Mouse (Mus musculus) left cerebral cortex, postnatal 4 days (tissue): ENCODE measurements around the gene H2afb3. TPM values are rescaled to one million over a fixed set of nuclear protein-coding genes. Genes with fewer than 3 reads are reported as not detected.
"Not testable (repeated sequence)": the region's sequence is repeated elsewhere in the genome, so short reads cannot be mapped to it uniquely, and the experiment has no call there.

ENCODE experiments used
- DNase-seq: peaks from one replicate; pipeline ENCODE4 v3.0.0-alpha.2; 2022
- intact Hi-C: fragments of 180-260 bp; cut with DNase I; formaldehyde crosslinking; loops from one replicate; pipeline ENCODE4 v1.15.1; 2025
- total RNA-seq, 2 experiments: library from RNA; stranded (reverse); gene quantifications; 2 replicates each; pipeline ENCODE4 v1.2.3; 2021

Gene H2afb3
- not detected for total RNA-seq

DNA sequence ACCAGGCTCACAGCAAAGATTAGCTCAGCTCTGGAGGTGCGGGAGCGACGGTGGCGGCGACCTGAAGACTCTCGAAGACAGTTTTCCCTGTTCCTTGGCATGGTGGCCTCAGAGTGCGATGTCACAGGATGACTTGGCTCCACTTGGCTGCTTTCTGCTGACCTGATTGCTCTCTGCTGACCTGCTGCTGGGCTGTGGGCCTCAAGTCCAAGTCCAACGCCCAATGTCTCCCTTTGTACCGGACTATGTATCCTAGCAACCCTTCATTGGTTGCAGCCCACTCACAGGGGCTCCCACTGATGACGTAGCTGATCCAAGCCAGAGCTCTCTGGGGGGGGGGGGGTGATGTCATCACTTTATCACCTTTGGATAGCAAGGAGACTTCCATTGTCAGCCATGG, at the start of gene H2afb3:
Gene H2afb3, minus strand, starts transcription at position 101 of the 400 bp plus-strand sequence.
- DNase-seq, intact Hi-C loops: not testable (repeated sequence)

DNA sequence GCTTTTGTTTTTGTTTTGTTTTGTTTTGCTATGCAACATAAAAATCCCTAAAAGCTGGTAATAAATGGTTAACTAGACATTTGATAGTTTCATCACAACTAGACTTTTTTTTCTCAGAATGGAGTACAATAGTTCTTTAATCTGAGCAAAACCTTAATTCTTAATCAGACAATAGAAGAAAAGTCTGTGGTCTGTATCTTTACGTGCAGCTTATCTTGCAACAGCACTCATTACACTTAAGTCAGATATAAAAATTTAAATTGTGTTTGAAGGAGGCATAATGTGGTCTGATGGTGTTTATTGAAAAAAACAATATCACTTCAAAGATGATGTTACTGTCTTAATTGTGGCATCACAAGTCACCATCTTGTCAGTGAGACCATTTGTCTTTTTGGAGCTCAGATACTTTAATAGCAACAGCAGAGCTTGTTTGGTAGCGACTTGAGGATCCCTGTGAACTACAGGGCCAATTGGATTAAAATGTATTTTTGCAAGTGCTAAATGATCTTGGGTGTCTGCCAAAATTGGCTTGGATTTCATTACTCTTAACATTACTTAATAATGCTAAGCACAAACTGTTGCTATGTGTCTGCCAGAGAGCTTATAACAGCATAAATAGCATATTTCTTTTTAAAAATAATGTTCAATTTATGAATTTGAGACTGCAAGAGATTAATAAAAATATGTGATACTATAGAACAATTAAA, 11.3 kb downstream of the H2afb3 start:
- intact Hi-C loops: no loop called here

DNA sequence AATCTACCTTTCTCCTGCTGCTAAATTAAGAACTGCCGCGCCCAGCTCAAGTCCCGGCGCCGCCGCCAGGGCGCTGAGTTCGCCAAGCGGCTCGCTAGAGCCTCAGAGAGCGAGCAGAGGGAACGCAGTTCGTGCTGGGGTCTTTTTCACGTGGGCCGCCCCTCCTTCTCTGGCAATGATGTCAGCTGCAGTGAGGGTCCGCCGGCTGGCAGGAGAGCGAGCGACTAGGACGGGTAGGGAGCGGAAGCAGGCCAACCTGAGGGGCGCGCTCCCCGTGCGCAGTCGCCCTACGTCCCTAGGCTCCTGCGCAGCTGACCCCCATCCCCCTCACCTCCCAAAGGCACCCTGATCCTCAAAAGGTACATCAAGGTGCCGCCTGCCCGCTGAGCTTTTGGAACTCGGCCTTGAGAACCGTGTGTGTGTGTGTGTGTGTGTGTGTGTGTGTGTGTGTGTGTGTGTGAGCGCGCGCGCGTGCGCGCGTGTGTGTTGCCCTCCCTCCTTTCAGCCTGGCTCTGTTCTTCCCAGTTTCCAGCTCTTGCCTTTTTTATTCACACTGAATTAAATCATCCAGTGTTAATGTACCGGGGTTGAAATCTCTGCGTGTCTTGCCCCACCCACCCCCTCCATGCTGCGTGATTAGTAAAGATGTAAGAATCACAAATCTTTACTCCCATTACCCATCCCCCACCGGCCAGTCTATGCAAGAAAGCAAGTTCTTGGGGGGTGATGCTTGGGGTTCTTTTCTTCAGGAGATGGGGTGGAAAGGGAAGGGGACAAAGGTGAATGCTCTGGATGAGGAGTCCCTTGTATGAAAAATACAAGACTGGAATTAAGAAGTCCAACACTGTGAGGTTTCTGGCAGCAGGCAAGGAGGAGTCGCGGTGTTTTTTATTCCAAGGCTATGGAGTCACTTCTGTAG, 19.8 kb downstream of the H2afb3 start:
- intact Hi-C loops: loop anchor here (5.0 kb wide), 1 partner anchor 1874 kb away; no protein-coding TSS in a partner anchor
- peak; percentile 56 for DNase-seq

More for the DNA sequence above, 11.3 kb downstream of the H2afb3 start:
- DNase-seq: no peak

DNA sequence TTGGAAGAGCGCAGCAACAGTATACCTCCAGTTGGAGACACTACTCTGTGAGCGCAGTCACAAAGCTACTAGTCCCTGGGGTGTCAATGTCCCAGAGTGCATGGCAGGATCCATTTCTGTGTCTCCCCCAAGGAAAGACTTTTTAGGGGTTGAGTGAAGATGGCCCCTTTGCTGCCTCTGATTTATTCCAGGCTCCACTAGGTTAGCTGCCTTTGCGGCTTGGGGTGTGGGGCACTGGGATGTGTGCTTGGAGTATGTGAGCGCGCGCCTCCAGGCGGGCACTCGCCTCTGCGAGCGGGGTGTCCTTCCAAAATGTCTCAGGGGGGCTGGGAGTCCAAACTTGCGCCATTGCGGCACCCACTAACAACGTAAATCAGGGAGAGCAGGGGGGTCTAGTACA, 21.2 kb downstream of the H2afb3 start:
- DNase-seq: peak; percentile 9
- intact Hi-C loops: loop anchor here (5.0 kb wide), 1 partner anchor 1876 kb away; no protein-coding TSS in a partner anchor

DNA sequence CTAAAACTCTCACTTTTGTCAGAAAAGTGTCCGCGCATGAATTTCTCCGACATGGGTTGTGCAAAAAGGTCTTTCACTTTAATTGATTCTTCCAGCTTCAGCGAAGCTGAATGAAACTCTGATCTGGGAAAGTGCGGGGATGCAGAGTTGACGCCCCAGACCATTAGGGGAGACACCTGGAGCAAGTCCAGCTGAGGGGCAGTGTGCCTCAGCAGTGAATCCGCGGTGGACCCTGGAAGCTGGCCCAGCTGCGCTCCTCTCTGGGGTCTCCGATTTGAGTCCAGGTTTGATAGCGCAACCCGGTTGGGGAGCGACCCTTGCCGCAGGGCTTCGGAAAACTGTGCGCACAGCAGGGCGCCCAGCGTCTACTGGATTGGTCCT, 22.0 kb downstream of the H2afb3 start:
- DNase-seq: peak; percentile 6
- intact Hi-C loops: loop anchor here (5.0 kb wide), 1 partner anchor 1876 kb away; no protein-coding TSS in a partner anchor

DNA sequence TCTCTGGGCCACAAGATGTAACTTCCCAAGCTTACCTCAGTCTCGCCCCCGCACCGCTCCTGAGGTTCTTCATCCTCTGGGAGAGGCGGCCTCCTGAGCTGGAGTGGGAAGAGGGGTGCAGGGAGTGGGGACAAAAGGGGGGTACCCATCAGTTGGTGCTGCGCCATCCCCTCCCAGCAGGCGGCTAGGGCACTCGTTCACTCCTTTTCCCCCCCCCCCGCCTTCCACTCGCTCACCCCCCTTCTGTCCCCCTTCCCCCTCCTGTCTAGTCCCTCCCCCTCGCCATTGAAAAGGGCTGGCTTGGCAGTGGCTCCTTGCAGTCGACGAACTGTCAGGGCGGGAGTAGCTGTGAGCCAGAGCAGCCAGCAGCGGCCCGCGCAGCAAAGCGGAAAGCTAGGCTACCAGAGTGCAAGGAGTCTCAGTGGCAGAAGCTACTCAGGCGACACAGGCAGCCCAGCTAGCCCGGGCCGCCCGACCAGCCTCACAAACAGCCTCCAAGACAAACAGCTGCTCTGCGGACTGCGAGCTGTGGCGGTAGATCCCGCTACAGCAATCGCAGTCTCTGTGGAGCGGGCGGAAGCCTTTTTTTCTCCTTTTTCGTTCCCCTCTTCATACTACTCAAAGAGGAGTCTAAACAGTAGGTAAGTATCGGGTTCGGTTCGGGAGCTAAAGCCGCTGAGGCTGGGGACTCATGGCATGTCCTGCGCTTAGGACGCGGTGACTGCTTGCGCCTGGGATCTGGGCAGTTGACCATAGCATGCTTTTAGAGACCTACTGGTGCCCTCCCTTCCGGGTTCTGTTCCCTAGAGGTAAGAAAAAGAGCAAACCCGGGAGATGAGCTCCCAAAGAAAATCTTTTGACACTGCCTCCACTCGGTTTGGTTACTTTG, 22.6 kb downstream of the H2afb3 start, which contains the start of gene Pcdh11x:
Gene Pcdh11x, plus strand, starts transcription at position 249 of the 889 bp plus-strand sequence.
- peak; percentile 70 for DNase-seq
- intact Hi-C loops: loop anchor here (5.0 kb wide), 1 partner anchor 1877 kb away; no protein-coding TSS in a partner anchor

DNA sequence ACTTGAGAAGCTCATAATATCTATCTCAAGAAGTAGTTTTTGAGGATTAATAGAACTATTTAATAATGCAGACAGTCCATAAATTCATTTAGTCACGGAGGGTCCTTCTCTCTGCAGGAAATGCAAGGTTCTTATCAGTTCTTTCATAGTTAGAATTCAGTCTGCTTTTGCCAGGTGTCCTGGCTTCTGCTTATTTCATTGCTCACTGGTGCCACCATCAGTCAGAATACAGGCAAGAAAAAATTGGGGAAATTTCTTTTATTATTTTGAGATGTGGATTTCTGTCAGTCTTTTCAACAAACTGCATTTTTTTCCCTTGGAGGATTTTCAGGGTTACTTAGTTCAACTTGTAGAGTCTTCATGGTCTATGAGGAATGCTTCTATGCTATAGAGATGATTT, 25.4 kb downstream of the H2afb3 start:
- intact Hi-C loops: no loop called here
- DNase-seq: no peak

DNA sequence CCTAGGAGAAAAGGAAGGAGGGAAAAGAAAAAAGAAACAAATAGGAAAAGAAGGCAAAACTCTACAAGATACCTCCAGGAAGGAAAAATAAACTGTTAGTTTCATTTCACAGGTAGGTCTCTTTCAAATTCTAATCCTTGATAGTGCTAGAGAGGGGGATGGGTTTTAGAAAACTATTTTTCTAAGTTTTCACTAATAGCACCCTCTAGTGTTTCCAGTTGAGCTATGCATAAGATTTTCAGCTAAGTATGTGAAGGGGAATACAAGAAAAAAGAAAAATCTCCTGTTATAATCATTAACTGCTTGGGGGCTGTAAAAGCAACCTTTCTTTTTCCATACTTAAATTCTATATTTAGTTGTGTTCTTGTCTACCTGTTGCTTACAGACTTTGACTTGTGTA, 27.4 kb downstream of the H2afb3 start:
- intact Hi-C loops: no loop called here
- no peak for DNase-seq

Other genes starting within 250 kb of the H2afb3 start
- gene Pcdh11x, start 22.8 kb downstream of the H2afb3 start, total RNA-seq: 10 to 100 TPM; 33.7 to 43.6 TPM